In the genomic region with DNA sequence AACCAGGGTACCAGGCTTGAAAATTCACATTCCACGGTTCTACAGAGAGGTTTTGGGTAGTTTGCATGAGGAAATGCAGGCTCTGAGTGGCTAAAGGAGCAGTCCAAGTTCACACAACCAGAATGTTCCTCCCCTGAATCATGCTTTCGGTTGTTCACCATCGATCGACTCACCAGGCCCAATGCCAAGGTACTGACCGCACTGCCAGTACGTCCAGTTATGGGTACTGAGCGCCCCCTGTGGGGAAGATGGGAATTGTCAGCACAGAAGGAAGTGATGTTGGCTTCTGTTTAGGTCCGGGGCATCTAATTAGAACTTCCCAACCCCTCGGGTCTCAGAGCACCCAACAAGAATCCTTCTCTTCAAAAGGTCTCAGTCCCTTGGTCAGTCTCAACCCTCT, we compare ENCODE assay signal across 8 mouse cellular contexts. TPM values are rescaled to one million over a fixed set of nuclear protein-coding genes. Genes with fewer than 3 reads are reported as not detected.
A peak's percentile ranks its signal among the peaks of the same experiment; 100 is the strongest.
DNase-seq lines count a peak whose midpoint lies in the region; ATAC-seq and TF ChIP-seq lines count a peak whose summit lies in the region.

No protein-coding gene starts in this region.

- 20% methylated on average over 9 of the region's 9 CpGs for WGBS in forebrain, embryonic 16.5 days
- WGBS in lung, embryonic 14.5 days, result 30% methylated on average over 9 of the region's 9 CpGs

- ATAC-seq in G1E (ENCODE audit: extremely low read depth, insufficient number of reproducible peaks, low FRiP score, poor library complexity, severe bottlenecking), result no peak
- ATAC-seq in forebrain, embryonic 16.5 days, result no peak
- peak; percentile 34; the same call in 1 of the 2 replicates for ATAC-seq in lung, embryonic 14.5 days (ENCODE audit: insufficient read depth)

- H3K27ac ChIP-seq in forebrain, embryonic 16.5 days (ENCODE audit: low read length), result no peak overlapping the region
- no peak overlapping the region for H3K27ac ChIP-seq in lung, embryonic 14.5 days (ENCODE audit: low read depth)

- no peak for DNase-seq in G1E (ENCODE audit: low spot score)
- peak; percentile 93 for DNase-seq in cerebellum, adult 11-12 months
- DNase-seq in heart, postnatal 14 days, result peak; percentile 91 to 96
- DNase-seq in layer of hippocampus, adult 18-20 months (ENCODE audit: low spot score in 2 of 2), result peak; percentile 67 to 94
- DNase-seq in lung, embryonic 14.5 days, result peak; percentile 95
- DNase-seq in ovary, postnatal 10 days (ENCODE audit: low spot score), result peak; percentile 88
- DNase-seq in thymus, postnatal 0 days (ENCODE audit: low spot score), result peak; percentile 12

- H3K36me3 ChIP-seq in G1E (replicated peaks), result peaks cover 60% of the 10 kb centered on the region
- H3K36me3 ChIP-seq in forebrain, embryonic 16.5 days (ENCODE audit: control insufficient read depth, insufficient read depth), result 0 out of 2 replicates have a peak, but pooled peaks cover 3% of the 10 kb centered on the region
- peaks cover 9% of the 10 kb centered on the region; the same call in 1 of the 2 replicates for H3K36me3 ChIP-seq in lung, embryonic 14.5 days (ENCODE audit: insufficient read depth)

- H3K4me2 ChIP-seq in forebrain, embryonic 16.5 days (ENCODE audit: low read length), result peak overlapping the region; percentile 34
- H3K4me2 ChIP-seq in lung, embryonic 14.5 days, result peak overlapping the region; percentile 52; the same call in 1 of the 2 replicates

- intact Hi-C loops in heart, postnatal 14 days (cut with DNase I), result loop anchor here (5.0 kb wide), 4 partner anchors 42 to 202 kb away; no protein-coding TSS in a partner anchor

- no peaks in the 10 kb centered on the region for H3K9me3 ChIP-seq in G1E (replicated peaks)
- no peaks in the 10 kb centered on the region for H3K9me3 ChIP-seq in forebrain, embryonic 16.5 days (ENCODE audit: control insufficient read depth, low read length)
- H3K9me3 ChIP-seq in lung, embryonic 14.5 days (ENCODE audit: low read depth, low read length), result no peaks in the 10 kb centered on the region

- no peak overlapping the region for H3K4me3 ChIP-seq in G1E (ENCODE audit: low read depth, low read length)
- H3K4me3 ChIP-seq in forebrain, embryonic 16.5 days (replicated peaks; ENCODE audit: low read length), result no peak overlapping the region
- no peak overlapping the region for H3K4me3 ChIP-seq in lung, embryonic 14.5 days (ENCODE audit: low read depth, low read length)

- TF ChIP-seq CTCF in G1E (IDR thresholded peaks at IDR 0.05; ENCODE audit: low read depth, low read length), result peak; percentile 69
- peak; percentile 92 for TF ChIP-seq CTCF in lung, embryonic 14.5 days (IDR thresholded peaks at IDR 0.05; ENCODE audit: low read depth)

- peaks cover 15% of the 10 kb centered on the region for H3K4me1 ChIP-seq in G1E (ENCODE audit: insufficient read depth, low read depth, low read length)
- H3K4me1 ChIP-seq in forebrain, embryonic 16.5 days (replicated peaks; ENCODE audit: control insufficient read depth, insufficient read depth, low read length), result peaks cover 11% of the 10 kb centered on the region
- no peaks in the 10 kb centered on the region for H3K4me1 ChIP-seq in lung, embryonic 14.5 days (ENCODE audit: insufficient read depth)

- no peak overlapping the region for H3K9ac ChIP-seq in forebrain, embryonic 16.5 days (replicated peaks; ENCODE audit: low read depth, low read length)
- H3K9ac ChIP-seq in lung, embryonic 14.5 days, result no peak overlapping the region

- no peaks in the 10 kb centered on the region for H3K27me3 ChIP-seq in G1E (ENCODE audit: insufficient read depth, low read length)
- H3K27me3 ChIP-seq in forebrain, embryonic 16.5 days (replicated peaks; ENCODE audit: control insufficient read depth, insufficient read depth, low read length), result no peaks in the 10 kb centered on the region
- H3K27me3 ChIP-seq in lung, embryonic 14.5 days (ENCODE audit: insufficient read depth, low read length), result no peaks in the 10 kb centered on the region

RNA-seq across cellular contexts. Expression of a gene that starts 5.1 kb away (rescaled TPM):
- 4.8 and 5.3 TPM in 2 replicates for total RNA-seq in G1E (2014; fragmentation: Nextera tagmentation)
- 3.9 and 4.2 TPM in 2 replicates for total RNA-seq in G1E (2017)
- 4.4 and 5.6 TPM in 2 replicates for polyA plus RNA-seq in G1E (2012)
- 6.6 and 6.7 TPM in 2 replicates for polyA plus RNA-seq in forebrain, embryonic 16.5 days (2015; fragmentation: Nextera tagmentation; extraction: Ambion mirVana)
- total RNA-seq in heart, postnatal 14 days (2021), result 1 to 10 TPM; 9.4 to 9.6 TPM
- total RNA-seq in layer of hippocampus, adult 18-20 months (2021), result 1 to 10 TPM; 8.9 to 9.7 TPM
- 3.6 and 4.2 TPM in 2 replicates for polyA plus RNA-seq in lung, embryonic 14.5 days (2014; fragmentation: Nextera tagmentation; extraction: Ambion mirVana)
- polyA plus RNA-seq in thymus, postnatal 0 days (2015; fragmentation: Nextera tagmentation; extraction: Ambion mirVana), result 2.4 and 3.2 TPM in 2 replicates

RNA-seq across cellular contexts. Expression of a gene that starts 20.9 kb away (rescaled TPM):
- not detected in 2 replicates for total RNA-seq in G1E (2014; fragmentation: Nextera tagmentation)
- total RNA-seq in G1E (2017), result 0.06 and 0.11 TPM in 2 replicates
- not detected in 2 replicates for polyA plus RNA-seq in G1E (2012)
- 0.24 and 0.52 TPM in 2 replicates for polyA plus RNA-seq in forebrain, embryonic 16.5 days (2015; fragmentation: Nextera tagmentation; extraction: Ambion mirVana)
- total RNA-seq in heart, postnatal 14 days (2021), result 1 to 10 TPM in 1 of 2 experiments, under 1 TPM in 1; 0.22 to 2.4 TPM
- total RNA-seq in layer of hippocampus, adult 18-20 months (2021), result under 1 TPM; 0.30 to 0.58 TPM
- 1.6 and 2.0 TPM in 2 replicates for polyA plus RNA-seq in lung, embryonic 14.5 days (2014; fragmentation: Nextera tagmentation; extraction: Ambion mirVana)
- 0.94 and 1.3 TPM in 2 replicates for polyA plus RNA-seq in thymus, postnatal 0 days (2015; fragmentation: Nextera tagmentation; extraction: Ambion mirVana)

RNA-seq across cellular contexts. Expression of a gene that starts 22.4 kb away (rescaled TPM):
- total RNA-seq in G1E (2014; fragmentation: Nextera tagmentation), result not detected in 2 replicates
- total RNA-seq in G1E (2017), result 0.06 TPM in 1 of 2 replicates, not detected in the other
- not detected in 2 replicates for polyA plus RNA-seq in G1E (2012)
- 1.9 and 2.6 TPM in 2 replicates for polyA plus RNA-seq in forebrain, embryonic 16.5 days (2015; fragmentation: Nextera tagmentation; extraction: Ambion mirVana)
- 1 to 10 TPM; 1.4 to 2.1 TPM for total RNA-seq in heart, postnatal 14 days (2021)
- 1 to 10 TPM; 2.1 to 3.7 TPM for total RNA-seq in layer of hippocampus, adult 18-20 months (2021)
- 3.2 and 3.3 TPM in 2 replicates for polyA plus RNA-seq in lung, embryonic 14.5 days (2014; fragmentation: Nextera tagmentation; extraction: Ambion mirVana)
- 0.14 and 0.17 TPM in 2 replicates for polyA plus RNA-seq in thymus, postnatal 0 days (2015; fragmentation: Nextera tagmentation; extraction: Ambion mirVana)

RNA-seq across cellular contexts. Expression of a gene that starts 44.2 kb away (rescaled TPM):
- total RNA-seq in G1E (2014; fragmentation: Nextera tagmentation) (not detected in 2 replicates), G1E (2017) (not detected in 2 replicates)
- polyA plus RNA-seq in G1E (2012), result not detected in 2 replicates
- 0.26 and 0.35 TPM in 2 replicates for polyA plus RNA-seq in forebrain, embryonic 16.5 days (2015; fragmentation: Nextera tagmentation; extraction: Ambion mirVana)
- total RNA-seq in heart, postnatal 14 days (2021), result 10 to 100 TPM; 19.9 to 24.0 TPM
- total RNA-seq in layer of hippocampus, adult 18-20 months (2021), result 1 to 10 TPM; 2.1 to 2.2 TPM
- 14.1 and 15.9 TPM in 2 replicates for polyA plus RNA-seq in lung, embryonic 14.5 days (2014; fragmentation: Nextera tagmentation; extraction: Ambion mirVana)
- polyA plus RNA-seq in thymus, postnatal 0 days (2015; fragmentation: Nextera tagmentation; extraction: Ambion mirVana), result 0.78 and 0.91 TPM in 2 replicates

RNA-seq across cellular contexts. Expression of a gene that starts 57.7 kb away (rescaled TPM):
- total RNA-seq in G1E (2014; fragmentation: Nextera tagmentation), result 1.4 and 1.6 TPM in 2 replicates
- total RNA-seq in G1E (2017), result 0.27 and 0.81 TPM in 2 replicates
- 1.5 and 1.6 TPM in 2 replicates for polyA plus RNA-seq in G1E (2012)
- 0.98 and 1.2 TPM in 2 replicates for polyA plus RNA-seq in forebrain, embryonic 16.5 days (2015; fragmentation: Nextera tagmentation; extraction: Ambion mirVana)
- total RNA-seq in heart, postnatal 14 days (2021), result 10 to 100 TPM; 31.6 to 35.6 TPM
- total RNA-seq in layer of hippocampus, adult 18-20 months (2021), result 10 to 100 TPM; 17.2 to 19.2 TPM
- 10.2 and 10.4 TPM in 2 replicates for polyA plus RNA-seq in lung, embryonic 14.5 days (2014; fragmentation: Nextera tagmentation; extraction: Ambion mirVana)
- polyA plus RNA-seq in thymus, postnatal 0 days (2015; fragmentation: Nextera tagmentation; extraction: Ambion mirVana), result 2.7 and 3.0 TPM in 2 replicates
